Mouse (Mus musculus): Measurements from ENCODE around the gene Hsp90ab1.

DNA sequence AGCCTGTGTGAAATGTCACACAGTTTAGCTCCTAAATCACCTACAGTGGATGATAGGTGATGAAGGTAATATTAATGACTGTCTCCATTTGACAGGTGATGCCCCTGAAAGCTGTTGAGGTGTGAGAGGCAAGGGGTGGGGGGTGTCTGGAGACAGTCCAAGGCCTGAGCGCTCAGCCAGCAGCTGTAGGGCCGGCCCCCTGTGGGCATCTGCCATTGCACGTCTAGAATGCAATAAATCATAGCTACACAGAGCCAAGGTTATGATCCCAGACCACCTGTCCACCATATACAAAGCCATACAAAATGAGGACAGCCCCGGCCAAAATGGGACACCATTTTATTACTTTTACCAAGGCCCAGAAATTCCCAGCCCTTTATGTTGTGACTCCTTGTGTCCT lies 48.1 kb downstream of the Hsp90ab1 start:
- TF ChIP-seq CTCF (conservative IDR thresholded peaks at IDR 0.05; ENCODE audit: low read length) = no peak
- no peak for TF ChIP-seq NANOG (IDR thresholded peaks at IDR 0.05; ENCODE audit: borderline replicate concordance, low read length)
